Mouse (Mus musculus) limb, embryonic 10.5 days (tissue): ENCODE data around the gene Slc7a6os. TPM values are rescaled to one million over a fixed set of nuclear protein-coding genes. Genes with fewer than 3 reads are reported as not detected.

Source experiments
- DNase-seq: peaks from one replicate; pipeline ENCODE4 v3.0.0-alpha.2; 2017; ENCODE audit warnings: low spot score
- H3K27ac ChIP-seq: fragments of 300-500 bp; sonication (generic); 2 replicates; pipeline ENCODE4 v1.5.1; 2016; ENCODE audit warnings: mild to moderate bottlenecking
- H3K27me3 ChIP-seq: fragments of 300-500 bp; sonication (generic); 2 replicates; pipeline ENCODE4 v1.6.1; 2016; ENCODE audit warnings: low read depth, mild to moderate bottlenecking; ENCODE audit not compliant: poor library complexity, severe bottlenecking
- H3K36me3 ChIP-seq: fragments of 300-500 bp; sonication (generic); 2 replicates; pipeline ENCODE4 v1.6.1; 2016; ENCODE audit warnings: mild to moderate bottlenecking, moderate library complexity
- H3K4me1 ChIP-seq: fragments of 300-500 bp; sonication (generic); 2 replicates; pipeline ENCODE4 v1.6.1; 2016
- H3K4me3 ChIP-seq: fragments of 300-500 bp; sonication (generic); 2 replicates; pipeline ENCODE4 v1.5.1; 2016; ENCODE audit warnings: mild to moderate bottlenecking, moderate library complexity
- H3K9me3 ChIP-seq: fragments of 300-500 bp; sonication (generic); replicated peaks from 2 replicates; pipeline ENCODE4 v1.6.1; 2016; ENCODE audit warnings: mild to moderate bottlenecking
- WGBS: fragments of 180-500 bp; shearing (Covaris S2); methylation state at CpG from one replicate; pipeline ENCODE4 v1.1.7; 2016; 5-methylcytosine and 5-hydroxymethylcytosine counted together
- polyA plus RNA-seq: library from polyadenylated mRNA; unstranded; fragments of >200 nt; fragmentation: Nextera tagmentation; extraction: Ambion mirVana; gene quantifications from 2 replicates; pipeline ENCODE4 v1.2.1, GENCODE M21; 2016

Gene Slc7a6os
- 42.0 and 46.6 TPM in 2 replicates for polyA plus RNA-seq

- peak within 1 kb of the TSS; percentile 68 for H3K4me3 ChIP-seq
- peak; percentile 94 for DNase-seq
- WGBS: under 1% methylated on average over 52 of the region's 52 CpGs
- H3K9me3 ChIP-seq: no peaks in the 10 kb centered on the region
- peaks cover 11% of the 10 kb centered on the region for H3K4me1 ChIP-seq
- H3K27me3 ChIP-seq: no peaks in the 10 kb centered on the region
- H3K36me3 ChIP-seq: peaks cover 64% of the 10 kb centered on the region
- peak within 1 kb of the TSS; percentile 95 for H3K27ac ChIP-seq
These were observed at the start of gene Slc7a6os, which contains the start of gene Prmt7 for GRCm38 (mm10) chr8:106210821-106211345. Slc7a6os (minus strand) TSS chr8:106210935. Prmt7 (plus strand) TSS chr8:106210936.

- H3K4me3 ChIP-seq: no peak overlapping the region
- no peaks in the 10 kb centered on the region for H3K27me3 ChIP-seq
- no peak overlapping the region for H3K27ac ChIP-seq
- no peaks in the 10 kb centered on the region for H3K9me3 ChIP-seq
- H3K36me3 ChIP-seq: peaks cover 33% of the 10 kb centered on the region
- whole genome bisulfite sequencing: 91% methylated on average over 10 of the region's 10 CpGs
- H3K4me1 ChIP-seq: no peaks in the 10 kb centered on the region
- DNase-seq: no peak
These were observed 49.0 kb upstream of the Slc7a6os start for GRCm38 (mm10) chr8:106259579-106260255.

GRCm38 (mm10) chr8:106258169-106258568, 47.4 kb upstream of the Slc7a6os start:
- no peak overlapping the region for H3K4me3 ChIP-seq
- H3K27me3 ChIP-seq: no peaks in the 10 kb centered on the region
- no peaks in the 10 kb centered on the region for H3K4me1 ChIP-seq
- peaks cover 49% of the 10 kb centered on the region for H3K36me3 ChIP-seq
- no peak overlapping the region for H3K27ac ChIP-seq
- WGBS: 27% methylated on average over 1 of the region's 1 CpGs
- no peaks in the 10 kb centered on the region for H3K9me3 ChIP-seq
- no peak for DNase-seq

DNA sequence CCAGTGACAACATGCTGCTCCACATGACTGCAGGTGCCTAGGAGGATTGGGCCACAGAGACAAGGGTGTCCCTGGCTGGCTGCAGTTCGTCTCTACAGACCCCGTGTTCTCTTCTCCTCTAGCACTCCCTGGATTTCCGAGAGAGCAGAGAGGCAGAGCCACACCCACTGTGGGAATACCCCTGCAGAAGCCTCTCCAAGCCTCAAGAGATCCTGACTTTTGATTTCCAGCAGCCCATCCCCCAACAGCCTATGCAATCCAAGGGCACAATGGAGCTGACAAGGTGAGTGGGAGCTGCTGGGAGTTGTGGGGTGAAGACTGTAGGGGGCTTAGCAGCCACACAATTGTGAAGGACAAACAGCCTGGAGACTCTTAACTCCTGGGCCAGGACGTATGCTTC, 39.5 kb upstream of the Slc7a6os start:
- Histone ChIP-seq H3K4me3 (no peak overlapping the region), H3K9me3 (no peaks in the 10 kb centered on the region), H3K27me3 (no peaks in the 10 kb centered on the region), H3K36me3 (peaks cover 96% of the 10 kb centered on the region), H3K27ac (no peak overlapping the region), H3K4me1 (no peaks in the 10 kb centered on the region)
- no peak for DNase-seq
- 77% methylated on average over 4 of the region's 4 CpGs for WGBS

DNA sequence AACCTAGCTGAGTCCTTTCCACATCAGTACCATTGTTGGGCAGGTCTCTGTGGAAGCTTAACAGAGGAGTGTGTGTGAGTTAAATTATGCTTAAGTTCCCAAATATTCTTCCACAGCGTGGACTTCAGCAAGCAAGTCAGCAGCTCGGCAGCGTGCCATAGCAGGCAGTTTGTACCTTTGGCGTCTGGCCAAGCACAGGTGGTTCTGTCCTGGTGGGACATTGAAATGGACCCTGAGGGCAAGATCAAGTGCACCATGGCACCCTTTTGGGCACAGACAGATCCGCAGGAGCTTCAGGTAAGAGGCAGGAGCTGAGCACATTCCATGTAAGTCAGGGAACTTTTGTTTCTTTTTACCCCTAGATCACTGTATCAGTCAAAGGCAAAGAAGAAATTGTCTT, 26.4 kb upstream of the Slc7a6os start:
- WGBS: 95% methylated on average over 5 of the region's 5 CpGs
- Histone ChIP-seq H3K27me3 (no peaks in the 10 kb centered on the region), H3K4me1 (no peaks in the 10 kb centered on the region), H3K4me3 (no peak overlapping the region), H3K27ac (no peak overlapping the region), H3K36me3 (peaks cover 94% of the 10 kb centered on the region), H3K9me3 (no peaks in the 10 kb centered on the region)
- no peak for DNase-seq

DNA sequence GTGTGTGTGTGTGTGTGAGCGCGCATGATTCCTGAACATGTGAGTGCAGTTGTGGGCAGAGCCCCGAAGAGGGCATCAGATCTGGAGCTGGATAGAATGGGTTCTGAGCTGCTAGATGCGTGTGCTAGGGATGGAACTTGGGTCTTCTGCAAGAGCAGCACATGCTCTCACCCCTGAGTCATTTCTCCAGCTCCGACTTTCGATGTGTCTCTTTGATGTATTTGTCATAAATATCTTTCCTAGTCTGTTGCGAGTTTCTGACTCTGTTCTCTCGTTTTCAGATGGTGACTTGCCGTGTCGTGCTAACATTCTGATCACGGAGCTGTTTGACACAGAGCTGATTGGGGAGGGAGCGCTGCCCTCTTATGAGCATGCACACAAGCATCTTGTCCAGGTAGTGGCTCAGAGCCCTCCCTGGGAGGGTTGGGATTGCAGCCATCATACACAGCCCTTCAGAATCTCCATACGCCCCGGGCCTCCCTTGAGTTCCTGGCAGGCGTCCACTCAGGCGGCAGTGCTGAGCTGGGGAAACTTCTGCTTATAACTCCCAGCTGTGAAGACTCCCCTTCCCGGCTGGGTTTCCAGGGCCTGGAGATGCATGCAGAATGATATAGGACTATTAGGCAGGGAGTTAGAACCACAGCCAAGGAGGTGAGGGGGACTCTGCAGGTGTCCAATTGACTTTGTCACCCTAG, 24.0 kb upstream of the Slc7a6os start:
- H3K4me3 ChIP-seq: no peak overlapping the region
- H3K27ac ChIP-seq: no peak overlapping the region
- no peaks in the 10 kb centered on the region for H3K27me3 ChIP-seq
- 94% methylated on average over 17 of the region's 17 CpGs for WGBS
- H3K36me3 ChIP-seq: peaks cover 92% of the 10 kb centered on the region
- no peaks in the 10 kb centered on the region for H3K4me1 ChIP-seq
- no peaks in the 10 kb centered on the region for H3K9me3 ChIP-seq
- no peak for DNase-seq

GRCm38 (mm10) chr8:106232751-106233150, 22.0 kb upstream of the Slc7a6os start:
- Histone ChIP-seq H3K27me3 (no peaks in the 10 kb centered on the region), H3K9me3 (no peaks in the 10 kb centered on the region), H3K4me3 (no peak overlapping the region), H3K27ac (no peak overlapping the region), H3K36me3 (peaks cover 91% of the 10 kb centered on the region), H3K4me1 (no peaks in the 10 kb centered on the region)
- WGBS: 76% methylated on average over 3 of the region's 3 CpGs
- no peak for DNase-seq

- Histone ChIP-seq H3K4me3 (no peak overlapping the region), H3K36me3 (peaks cover 91% of the 10 kb centered on the region), H3K9me3 (no peaks in the 10 kb centered on the region), H3K27ac (no peak overlapping the region), H3K27me3 (no peaks in the 10 kb centered on the region), H3K4me1 (no peaks in the 10 kb centered on the region)
- DNase-seq: no peak
- WGBS: 90% methylated on average over 7 of the region's 7 CpGs
These were observed 20.8 kb upstream of the Slc7a6os start for GRCm38 (mm10) chr8:106231536-106231935.

GRCm38 (mm10) chr8:106226589-106226988, 15.9 kb upstream of the Slc7a6os start:
- Histone ChIP-seq H3K4me1 (no peaks in the 10 kb centered on the region), H3K4me3 (no peak overlapping the region), H3K27me3 (no peaks in the 10 kb centered on the region), H3K9me3 (no peaks in the 10 kb centered on the region), H3K36me3 (peaks cover 90% of the 10 kb centered on the region), H3K27ac (no peak overlapping the region)
- 61% methylated on average over 9 of the region's 9 CpGs for WGBS
- DNase-seq: peak; percentile 63

DNA sequence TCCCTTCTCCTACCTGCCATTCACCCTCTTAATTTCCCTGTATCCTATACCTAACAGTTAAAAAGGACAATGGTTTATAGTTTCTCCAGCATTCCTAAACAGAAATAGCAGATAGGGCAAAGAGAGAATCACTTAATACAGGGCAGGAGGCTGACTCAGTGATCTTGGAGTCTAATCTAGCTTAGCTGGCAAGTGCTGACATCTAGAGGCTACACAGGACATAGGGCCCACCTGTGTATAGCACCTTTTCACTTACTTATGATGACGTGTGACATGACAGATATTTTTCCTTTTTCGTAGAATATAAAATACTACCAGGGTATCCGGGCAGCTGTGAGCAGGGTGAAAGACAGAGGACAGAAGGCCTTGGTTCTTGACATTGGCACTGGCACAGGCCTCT, 8.9 kb upstream of the Slc7a6os start:
- Histone ChIP-seq H3K9me3 (no peaks in the 10 kb centered on the region), H3K36me3 (peaks cover 97% of the 10 kb centered on the region), H3K27me3 (no peaks in the 10 kb centered on the region), H3K4me3 (no peak overlapping the region), H3K27ac (no peak overlapping the region), H3K4me1 (no peaks in the 10 kb centered on the region)
- 95% methylated on average over 3 of the region's 3 CpGs for WGBS
- DNase-seq: no peak

DNA sequence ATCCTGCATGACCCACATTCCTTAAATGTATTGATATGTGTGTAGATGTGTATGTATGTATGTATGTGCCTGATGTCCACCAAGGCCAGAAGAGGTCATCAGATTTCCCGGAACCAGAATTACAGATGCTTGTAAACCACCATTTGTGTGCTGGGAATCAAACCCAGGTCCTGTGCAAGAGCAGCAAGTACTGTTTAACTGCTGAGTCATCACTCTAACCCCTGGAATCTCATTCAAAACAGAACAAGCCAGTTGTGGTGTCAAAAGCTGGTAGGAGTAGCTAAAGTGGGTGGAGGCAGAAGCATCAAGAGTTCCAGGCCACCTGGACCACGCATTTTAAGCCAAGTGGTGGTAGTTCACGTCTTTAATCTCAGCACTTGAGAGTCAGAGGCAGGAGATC, 3.2 kb upstream of the Slc7a6os start:
- Histone ChIP-seq H3K4me3 (no peak overlapping the region), H3K27ac (no peak overlapping the region), H3K4me1 (peaks cover 11% of the 10 kb centered on the region), H3K9me3 (no peaks in the 10 kb centered on the region), H3K36me3 (peaks cover 65% of the 10 kb centered on the region), H3K27me3 (no peaks in the 10 kb centered on the region)
- DNase-seq: no peak
- 89% methylated on average over 3 of the region's 3 CpGs for WGBS

DNA sequence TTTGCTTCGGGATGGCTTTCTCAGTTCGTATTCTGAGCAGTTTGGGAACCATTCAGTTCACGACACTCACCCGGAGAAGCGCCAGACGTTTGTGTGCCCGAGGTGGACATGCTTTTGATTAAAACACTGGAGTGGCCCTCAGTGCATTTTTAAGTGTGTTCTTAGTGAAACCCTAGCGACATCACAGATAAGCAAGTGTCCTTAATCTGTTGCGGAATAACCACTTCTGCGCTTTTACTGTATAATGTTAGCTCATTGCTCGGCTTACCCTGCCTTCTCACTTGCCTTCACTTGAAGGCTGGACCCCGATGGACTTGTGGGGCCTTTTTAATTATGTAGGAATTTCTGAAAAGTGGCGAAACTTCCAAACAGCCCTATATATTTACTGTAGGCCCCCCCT, 686 bp upstream of the Slc7a6os start:
- Histone ChIP-seq H3K4me3 (peak overlapping the region; percentile 68), H3K4me1 (peaks cover 11% of the 10 kb centered on the region), H3K9me3 (no peaks in the 10 kb centered on the region), H3K27me3 (no peaks in the 10 kb centered on the region), H3K36me3 (peaks cover 66% of the 10 kb centered on the region), H3K27ac (peak overlapping the region; percentile 95)
- no peak for DNase-seq
- WGBS: 11% methylated on average over 13 of the region's 13 CpGs

GRCm38 (mm10) chr8:106210035-106210731, 552 bp downstream of the Slc7a6os start:
- H3K9me3 ChIP-seq: no peaks in the 10 kb centered on the region
- H3K4me1 ChIP-seq: peaks cover 11% of the 10 kb centered on the region
- 2% methylated on average over 35 of the region's 35 CpGs for WGBS
- peak overlapping the region; percentile 95 for H3K27ac ChIP-seq
- DNase-seq: no peak
- H3K36me3 ChIP-seq: peaks cover 64% of the 10 kb centered on the region
- no peaks in the 10 kb centered on the region for H3K27me3 ChIP-seq
- H3K4me3 ChIP-seq: peak overlapping the region; percentile 68
